Mouse (Mus musculus) layer of hippocampus, adult 9-10 months (tissue): ENCODE measurements around the gene Tex48.

Experiments used
- DNase-seq: peaks from one replicate; pipeline ENCODE4 v3.0.0; 2022; ENCODE audit warnings: low spot score

The Tex48 gene

GRCm38 (mm10) chr4:63622378-63622835, at the start of gene Tex48:
TSS of gene Tex48 (minus strand) at chr4:63622428.
- DNase-seq, result no peak

- DNase-seq, result peak; percentile 22
Measured at GRCm38 (mm10) chr4:63668255-63668654, 46.0 kb upstream of the Tex48 start.

GRCm38 (mm10) chr4:63665738-63666137, 43.5 kb upstream of the Tex48 start:
- DNase-seq, result no peak

- no peak for DNase-seq
Measured at GRCm38 (mm10) chr4:63663279-63663678, 41.1 kb upstream of the Tex48 start, which contains the start of gene Gm11214. TSS of gene Gm11214 (minus strand) at chr4:63663379.

- no peak for DNase-seq
Measured at GRCm38 (mm10) chr4:63661857-63662256, 39.6 kb upstream of the Tex48 start.

- DNase-seq, result no peak
Measured at GRCm38 (mm10) chr4:63661426-63661825, 39.2 kb upstream of the Tex48 start.

GRCm38 (mm10) chr4:63659775-63660174, 37.5 kb upstream of the Tex48 start:
- DNase-seq, result no peak

- no peak for DNase-seq
Measured at GRCm38 (mm10) chr4:63659086-63659485, 36.9 kb upstream of the Tex48 start.

- no peak for DNase-seq
Measured at GRCm38 (mm10) chr4:63654381-63654780, 32.2 kb upstream of the Tex48 start.

GRCm38 (mm10) chr4:63643956-63644726, 21.9 kb upstream of the Tex48 start:
- DNase-seq, result no peak

- DNase-seq, result no peak
Measured at GRCm38 (mm10) chr4:63639842-63640241, 17.6 kb upstream of the Tex48 start.

GRCm38 (mm10) chr4:63638603-63639002, 16.4 kb upstream of the Tex48 start:
- no peak for DNase-seq

- DNase-seq, result no peak
Measured at GRCm38 (mm10) chr4:63633181-63633580, 11.0 kb upstream of the Tex48 start.

GRCm38 (mm10) chr4:63627111-63627510, 4.9 kb upstream of the Tex48 start:
- DNase-seq, result no peak

GRCm38 (mm10) chr4:63625563-63626080, 3.4 kb upstream of the Tex48 start:
- DNase-seq, result no peak

- DNase-seq, result no peak
Measured at GRCm38 (mm10) chr4:63621861-63622260, 367 bp downstream of the Tex48 start.

- no peak for DNase-seq
Measured at GRCm38 (mm10) chr4:63608391-63608790, 13.8 kb downstream of the Tex48 start.

- no peak for DNase-seq
Measured at GRCm38 (mm10) chr4:63605968-63606367, 16.3 kb downstream of the Tex48 start.

GRCm38 (mm10) chr4:63605545-63605944, 16.7 kb downstream of the Tex48 start:
- DNase-seq, result no peak

GRCm38 (mm10) chr4:63604945-63605344, 17.3 kb downstream of the Tex48 start, which contains the start of gene Gm11213:
TSS of gene Gm11213 (minus strand) at chr4:63605261.
- DNase-seq, result no peak

GRCm38 (mm10) chr4:63601263-63601662, 21.0 kb downstream of the Tex48 start:
- DNase-seq, result no peak

- DNase-seq, result no peak
Measured at GRCm38 (mm10) chr4:63600786-63601185, 21.4 kb downstream of the Tex48 start.

GRCm38 (mm10) chr4:63596010-63596409, 26.2 kb downstream of the Tex48 start:
- DNase-seq, result no peak

- DNase-seq, result no peak
Measured at GRCm38 (mm10) chr4:63595259-63595658, 27.0 kb downstream of the Tex48 start.
